Mouse (Mus musculus) hindbrain, postnatal 0 days (tissue): ENCODE results near the gene Sema3b. TPM values are rescaled to one million over a fixed set of nuclear protein-coding genes. Genes with fewer than 3 reads are reported as not detected.
"Not testable (repeated sequence)": the region's sequence is repeated elsewhere in the genome, so short reads cannot be mapped to it uniquely, and the experiment has no call there.

Experiments
- ATAC-seq: fragments of 200-750 bp; cut with Nextera tagmentation; 2 replicates; pipeline ENCODE4 v1.8.0; 2017; ENCODE audit warnings: mild to moderate bottlenecking, moderate TSS enrichment, moderate library complexity
- DNase-seq: peaks from one replicate; pipeline ENCODE4 v3.0.0-alpha.2; 2015; ENCODE audit warnings: low spot score
- H3K27ac ChIP-seq: fragments of 300-500 bp; sonication (generic); 2 replicates; pipeline ENCODE4 v1.5.1; 2014; ENCODE audit warnings: mild to moderate bottlenecking
- H3K27me3 ChIP-seq: fragments of 300-500 bp; sonication (generic); 2 replicates; pipeline ENCODE4 v1.6.1; 2014; ENCODE audit warnings: low read length, mixed read lengths; ENCODE audit not compliant: insufficient read depth
- H3K36me3 ChIP-seq: fragments of 300-500 bp; sonication (generic); 2 replicates; pipeline ENCODE4 v1.6.1; 2014; ENCODE audit warnings: low read length, mixed read lengths; ENCODE audit not compliant: insufficient read depth
- H3K4me1 ChIP-seq: fragments of 300-500 bp; sonication (generic); 2 replicates; pipeline ENCODE4 v1.6.1; 2014; ENCODE audit warnings: antibody characterized with exemption, low read length, mixed read lengths; ENCODE audit not compliant: insufficient read depth
- H3K4me2 ChIP-seq: fragments of 300-500 bp; sonication (generic); 2 replicates; pipeline ENCODE4 v1.6.1; 2014; ENCODE audit warnings: low read depth, mild to moderate bottlenecking, low read length, moderate library complexity, mixed read lengths
- H3K4me3 ChIP-seq: fragments of 300-500 bp; sonication (generic); 2 replicates; pipeline ENCODE4 v1.5.1; 2014; ENCODE audit warnings: low read length
- H3K9ac ChIP-seq: fragments of 300-500 bp; sonication (generic); replicated peaks from 2 replicates; pipeline ENCODE4 v1.6.1; 2014; ENCODE audit warnings: mild to moderate bottlenecking, low read length, moderate library complexity, mixed read lengths
- H3K9me3 ChIP-seq: fragments of 300-500 bp; sonication (generic); 2 replicates; pipeline ENCODE4 v1.6.1; 2016; ENCODE audit warnings: low read length, mixed read lengths
- CTCF ChIP-seq: IDR thresholded peaks from 2 replicates; pipeline ENCODE4 v1.5.1; 2016; ENCODE audit warnings: antibody characterized with exemption, control low read depth, low read depth
- WGBS: fragments of 180-500 bp; shearing (Covaris S2); extraction: QIAGEN DNeasy Blood & Tissue Kit; methylation state at CpG from one replicate; pipeline ENCODE4 v1.1.7; 2014; 5-methylcytosine and 5-hydroxymethylcytosine counted together
- polyA plus RNA-seq: library from polyadenylated mRNA; unstranded; fragments of >200 nt; fragmentation: Nextera tagmentation; extraction: Ambion mirVana; gene quantifications from 2 replicates; pipeline ENCODE4 v1.2.1, GENCODE M21; 2015
- total RNA-seq: library from RNA; depleted of rRNA; stranded (reverse); fragments of >200 nt; gene quantifications from 2 replicates; pipeline ENCODE4 v1.2.3, GENCODE M21; 2014

Sema3b gene
- total and polyA plus RNA-seq, 2 experiments from 2014 or later, result 8.3 to 11.2 TPM

DNA sequence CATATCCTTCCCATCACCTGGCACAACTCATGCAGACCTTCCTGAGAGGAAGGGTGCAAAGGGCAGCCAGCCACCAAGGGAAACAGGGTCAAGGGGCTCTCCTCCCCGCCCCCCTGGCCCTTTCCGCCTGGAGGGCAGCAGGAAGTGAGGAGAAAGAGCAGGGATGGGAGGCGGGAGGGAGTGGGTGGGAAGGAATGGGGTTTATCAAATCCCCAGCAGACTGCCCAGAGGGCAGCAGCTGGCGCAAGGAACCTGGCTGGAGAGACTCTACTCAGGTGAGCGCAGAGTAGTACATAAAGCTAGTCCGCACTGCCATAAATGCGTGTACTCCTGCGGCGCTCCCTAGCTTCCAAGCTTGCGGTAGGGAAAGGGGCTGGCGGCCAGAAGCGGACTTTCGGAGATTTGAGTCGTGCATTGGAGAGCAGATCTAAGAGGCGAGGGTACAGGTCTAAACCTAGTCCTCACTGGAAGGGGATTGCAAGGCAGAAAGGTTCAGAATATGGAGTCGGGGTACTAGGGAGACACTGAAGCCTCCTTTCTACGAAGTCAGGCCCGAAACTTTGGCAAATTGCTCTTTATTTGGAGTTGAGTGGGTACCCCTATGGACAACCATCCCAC lies 41.2 kb downstream of the Sema3b start, which contains the start of gene Hyal2:
Gene Hyal2, plus strand, starts transcription at position 244 of the 618 bp plus-strand sequence.
- DNase-seq (no peak), ATAC-seq (no peak)
- H3K9me3 ChIP-seq, result no peaks in the 10 kb centered on the region
- peak within 1 kb of the TSS; percentile 83 for H3K4me2 ChIP-seq
- H3K27me3 ChIP-seq, result no peaks in the 10 kb centered on the region
- WGBS, result 13% methylated on average over 18 of the region's 18 CpGs
- peaks cover 26% of the 10 kb centered on the region; the same call in 1 of the 2 replicates for H3K36me3 ChIP-seq
- H3K4me1 ChIP-seq, result peaks cover 29% of the 10 kb centered on the region
- H3K4me3 ChIP-seq, result peak within 1 kb of the TSS; percentile 82
- TF ChIP-seq CTCF, result 0 out of 2 replicates have a peak, but pooled peaks have one; percentile 1
- H3K9ac ChIP-seq, result peak within 1 kb of the TSS; percentile 75
- H3K27ac ChIP-seq, result peak within 1 kb of the TSS; percentile 86

DNA sequence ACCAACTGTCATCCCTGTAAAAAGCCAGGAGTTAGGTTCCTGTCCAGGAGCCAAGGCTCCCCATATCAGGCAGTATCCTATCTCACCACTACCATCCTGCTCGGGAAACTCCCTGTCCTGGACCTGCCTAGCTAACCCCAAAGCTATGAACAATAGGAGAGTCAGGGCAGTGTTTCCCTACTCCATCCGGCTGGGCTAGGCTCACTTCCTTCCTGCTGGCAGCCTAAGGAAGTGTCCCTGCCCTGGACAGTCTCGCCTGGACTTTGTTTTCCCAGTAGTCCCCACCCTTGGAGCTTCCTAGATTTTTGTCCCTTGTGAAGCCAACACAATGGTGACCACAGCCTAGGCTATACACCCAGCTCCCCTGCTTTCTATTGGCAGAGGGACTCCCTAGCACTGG lies 42.2 kb downstream of the Sema3b start:
- Histone ChIP-seq H3K4me1 (peaks cover 29% of the 10 kb centered on the region), H3K4me3 (no peak overlapping the region), H3K27me3 (no peaks in the 10 kb centered on the region), H3K36me3 (peaks cover 19% of the 10 kb centered on the region; the same call in 1 of the 2 replicates), H3K9ac (no peak overlapping the region), H3K9me3 (no peaks in the 10 kb centered on the region), H3K4me2 (no peak overlapping the region), H3K27ac (no peak overlapping the region)
- DNase-seq (no peak), ATAC-seq (no peak)
- WGBS, result 64% methylated on average over 3 of the region's 3 CpGs
- no peak for TF ChIP-seq CTCF

DNA sequence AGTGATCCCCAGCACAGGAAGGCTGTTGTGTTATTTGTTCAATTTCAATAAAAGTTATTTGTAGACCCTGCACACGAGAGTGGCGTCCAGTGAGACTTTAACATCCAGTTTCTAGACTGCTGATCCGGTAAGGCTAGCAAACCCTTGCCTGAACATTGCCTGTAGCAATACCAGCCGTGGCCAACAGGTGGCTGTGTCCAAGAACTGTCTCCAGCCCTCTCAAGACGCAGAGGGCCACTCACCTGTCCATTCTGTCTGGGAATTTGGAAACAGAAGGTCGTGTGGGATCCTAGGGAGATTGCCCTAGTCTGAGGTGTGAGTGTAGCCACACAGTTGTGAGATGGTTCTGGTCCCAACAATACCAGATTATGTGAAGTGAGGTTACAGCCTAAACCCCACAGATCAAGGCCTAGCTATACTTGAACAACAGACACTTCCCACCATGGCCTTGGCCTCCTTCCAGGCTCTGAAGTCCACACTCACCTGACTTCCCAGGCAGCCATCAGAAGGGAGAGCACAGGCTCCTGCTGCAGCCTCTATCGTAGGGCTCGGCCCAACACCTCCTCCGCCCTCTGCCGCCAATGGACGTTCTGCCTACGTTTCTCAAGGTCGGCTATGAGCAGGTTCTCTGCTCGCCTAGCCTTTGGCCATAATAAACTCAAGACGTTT lies 42.9 kb downstream of the Sema3b start:
- H3K9me3 ChIP-seq, result no peaks in the 10 kb centered on the region
- no peak overlapping the region for H3K9ac ChIP-seq
- peak overlapping the region; percentile 70; the same call in 1 of the 2 replicates for H3K27ac ChIP-seq
- peaks cover 29% of the 10 kb centered on the region for H3K4me1 ChIP-seq
- no peaks in the 10 kb centered on the region for H3K27me3 ChIP-seq
- ATAC-seq (no peak), DNase-seq (peak; percentile 82)
- WGBS, result 56% methylated on average over 15 of the region's 15 CpGs
- TF ChIP-seq CTCF, result peak; percentile 87
- H3K4me3 ChIP-seq, result no peak overlapping the region
- H3K4me2 ChIP-seq, result no peak overlapping the region
- H3K36me3 ChIP-seq, result peaks cover 19% of the 10 kb centered on the region; the same call in 1 of the 2 replicates

DNA sequence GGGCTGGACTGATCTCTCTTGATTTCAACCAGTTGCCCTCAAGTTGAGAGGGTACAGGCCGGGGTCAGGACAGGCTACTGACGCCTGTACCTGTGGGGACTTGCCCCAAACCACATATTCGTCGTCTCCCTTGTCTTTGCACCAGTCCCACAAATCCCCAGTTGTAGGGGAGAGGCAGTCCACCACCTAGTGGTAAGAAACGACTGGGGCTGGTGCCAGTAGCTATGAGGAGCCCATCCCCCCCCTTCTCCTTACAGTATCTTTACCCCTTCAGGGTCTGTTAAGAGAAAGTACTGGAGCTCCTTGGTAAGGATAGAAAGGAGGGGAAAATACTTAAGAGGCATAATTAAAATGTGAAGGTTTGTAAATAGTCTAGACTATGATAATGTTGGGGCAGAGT lies 43.5 kb downstream of the Sema3b start:
- H3K9ac ChIP-seq, H3K27ac ChIP-seq, DNase-seq, H3K4me2 ChIP-seq, H3K27me3 ChIP-seq, H3K9me3 ChIP-seq, ATAC-seq, H3K4me3 ChIP-seq: not testable (repeated sequence)
- Histone ChIP-seq H3K36me3 (peaks cover 19% of the 10 kb centered on the region; the same call in 1 of the 2 replicates), H3K4me1 (peaks cover 25% of the 10 kb centered on the region)
- WGBS, result 47% methylated on average over 5 of the region's 5 CpGs

DNA sequence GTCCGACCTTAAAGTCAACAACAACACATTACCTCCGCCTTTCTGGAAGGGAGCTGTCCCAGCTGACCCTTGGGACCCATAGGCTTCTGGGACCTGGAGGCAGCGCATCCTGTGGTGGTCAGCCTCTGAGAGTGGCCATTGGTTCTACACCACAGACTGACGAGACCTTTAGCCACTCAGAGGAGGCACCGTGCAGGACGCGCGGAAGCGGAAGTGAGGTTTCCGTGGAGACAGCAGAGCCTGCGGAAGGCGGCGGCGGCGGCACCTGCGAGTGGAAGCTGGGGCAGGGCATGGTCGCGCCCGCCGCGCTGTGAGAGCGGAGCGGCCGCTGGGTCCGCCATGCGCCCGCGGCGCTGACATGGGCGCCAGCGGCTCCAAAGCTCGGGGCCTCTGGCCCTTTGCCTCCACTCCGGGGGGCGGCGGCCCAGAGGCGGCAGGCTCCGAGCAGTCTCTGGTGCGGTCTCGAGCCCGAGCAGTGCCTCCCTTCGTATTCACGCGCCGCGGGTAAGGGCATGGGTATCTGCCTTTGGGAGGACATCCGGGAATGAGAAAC lies 45.9 kb downstream of the Sema3b start, which contains the start of gene Tusc2:
Gene Tusc2, plus strand, starts transcription at position 227 of the 553 bp plus-strand sequence.
- Histone ChIP-seq H3K9me3 (no peaks in the 10 kb centered on the region), H3K36me3 (peaks cover 39% of the 10 kb centered on the region), H3K4me2 (peak within 1 kb of the TSS; percentile 95), H3K9ac (peak within 1 kb of the TSS; percentile 85), H3K27ac (peak within 1 kb of the TSS; percentile 79), H3K4me3 (peak within 1 kb of the TSS; percentile 92), H3K4me1 (peaks cover 15% of the 10 kb centered on the region), H3K27me3 (no peaks in the 10 kb centered on the region)
- DNase-seq, result peak; percentile 96
- 3% methylated on average over 42 of the region's 46 CpGs for WGBS
- ATAC-seq, result peak; percentile 97
- TF ChIP-seq CTCF, result no peak

DNA sequence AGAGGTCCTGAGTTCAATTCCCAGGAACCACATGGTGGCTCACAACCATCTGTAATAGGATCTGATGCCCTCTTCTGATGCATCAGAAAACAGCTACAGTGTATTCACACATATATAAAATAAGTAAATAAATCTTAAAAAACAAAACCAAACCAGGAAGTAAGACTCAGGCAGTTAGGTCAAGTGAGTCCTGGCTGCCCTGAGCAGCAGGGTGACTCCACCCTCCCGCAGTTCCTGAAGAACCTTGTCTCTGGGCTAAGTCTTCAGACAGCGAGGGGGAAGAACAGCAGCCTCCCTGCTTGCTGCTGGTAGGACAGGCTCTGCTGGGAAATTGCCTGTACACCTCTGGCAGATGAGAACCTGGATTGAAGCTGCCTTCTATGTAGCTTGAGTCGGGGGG lies 52.7 kb downstream of the Sema3b start:
- no peak overlapping the region for H3K27ac ChIP-seq
- no peak for DNase-seq
- peak overlapping the region; percentile 68 for H3K4me2 ChIP-seq
- 89% methylated on average over 3 of the region's 3 CpGs for WGBS
- 0 out of 2 replicates have a peak, but pooled peaks cover 5% of the 10 kb centered on the region for H3K27me3 ChIP-seq
- no peak for ATAC-seq
- H3K4me3 ChIP-seq, result no peak overlapping the region
- no peaks in the 10 kb centered on the region for H3K9me3 ChIP-seq
- no peak for TF ChIP-seq CTCF
- H3K36me3 ChIP-seq, result peaks cover 33% of the 10 kb centered on the region
- H3K4me1 ChIP-seq, result peaks cover 28% of the 10 kb centered on the region
- 0 out of 2 replicates have a peak overlapping the region, but pooled peaks have one; percentile 2 for H3K9ac ChIP-seq
